Comparison of ENCODE assay signal across 10 mouse cellular contexts in the genomic region with DNA sequence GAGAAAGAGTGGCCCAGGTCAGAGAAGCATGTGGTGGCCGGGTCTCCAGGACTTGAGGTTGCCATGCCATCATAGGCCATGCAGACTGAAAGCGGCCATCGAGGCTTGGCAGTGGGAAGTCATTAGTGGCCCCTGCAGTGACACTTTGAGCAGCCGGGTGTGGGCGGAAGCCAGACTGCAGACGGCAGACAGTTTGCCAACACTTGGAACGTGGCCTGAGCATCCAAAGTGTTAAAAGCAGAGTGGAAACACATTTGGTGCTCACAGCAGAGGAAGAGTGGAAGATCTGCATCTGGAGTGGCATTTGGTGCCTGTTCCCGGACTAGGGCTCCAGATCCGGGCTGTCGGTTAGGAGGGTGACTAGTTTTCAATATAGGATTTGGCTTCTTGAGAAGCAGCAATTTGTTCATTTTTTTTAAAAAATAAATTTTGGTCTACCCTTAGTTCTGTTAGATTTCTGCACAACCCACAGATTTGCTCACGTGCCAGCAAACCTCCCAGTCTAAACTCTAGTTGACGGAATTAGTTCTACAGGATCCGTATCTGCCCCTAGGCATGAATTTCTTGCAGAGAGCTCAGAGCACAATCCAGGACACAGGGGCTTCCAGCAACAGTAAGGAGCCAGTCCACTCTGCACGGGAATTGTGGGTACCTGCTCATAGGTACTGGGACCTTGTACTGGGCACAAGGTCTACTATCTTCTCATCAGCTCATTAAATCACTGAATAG.
A peak's percentile ranks its signal among the peaks of the same experiment; 100 is the strongest.
DNase-seq lines count a peak whose midpoint lies in the region; ATAC-seq lines count a peak whose summit lies in the region.
"Had no signal": no experiment of that assay in that cellular context is flagged by ENCODE, and none has a peak within 500 bp of the region (broad histone marks: within the 10 kb centered on the region; RNA-seq: fewer than 3 reads in every experiment).

No protein-coding gene starts in this region.

- 82% methylated on average over 14 of the region's 14 CpGs for WGBS in hindbrain, embryonic 14.5 days
- 86% methylated on average over 14 of the region's 14 CpGs for WGBS in hindbrain, embryonic 12.5 days
- WGBS in forebrain, embryonic 16.5 days: 50% methylated on average over 14 of the region's 14 CpGs

- H3K9ac ChIP-seq in hindbrain, embryonic 14.5 days: no peak overlapping the region
- no peak overlapping the region for H3K9ac ChIP-seq in hindbrain, embryonic 12.5 days
- H3K9ac ChIP-seq in forebrain, embryonic 16.5 days (replicated peaks; ENCODE audit: low read depth, low read length): no peak overlapping the region

- no peaks in the 10 kb centered on the region for H3K4me1 ChIP-seq in hindbrain, embryonic 14.5 days (replicated peaks; ENCODE audit: control insufficient read depth, insufficient read depth, low read length)
- H3K4me1 ChIP-seq in hindbrain, embryonic 12.5 days: no peaks in the 10 kb centered on the region
- H3K4me1 ChIP-seq in forebrain, embryonic 16.5 days (replicated peaks; ENCODE audit: control insufficient read depth, insufficient read depth, low read length): peaks cover 7% of the 10 kb centered on the region; the same call in 1 of the 2 replicates

- no peak overlapping the region for H3K4me2 ChIP-seq in hindbrain, embryonic 14.5 days (replicated peaks)
- H3K4me2 ChIP-seq in hindbrain, embryonic 12.5 days (replicated peaks): no peak overlapping the region
- H3K4me2 ChIP-seq in forebrain, embryonic 16.5 days (ENCODE audit: low read length): no peak overlapping the region

- no peaks in the 10 kb centered on the region for H3K27me3 ChIP-seq in hindbrain, embryonic 14.5 days (ENCODE audit: control insufficient read depth, insufficient read depth, low read length)
- no peaks in the 10 kb centered on the region for H3K27me3 ChIP-seq in hindbrain, embryonic 12.5 days
- no peaks in the 10 kb centered on the region for H3K27me3 ChIP-seq in forebrain, embryonic 16.5 days (replicated peaks; ENCODE audit: control insufficient read depth, insufficient read depth, low read length)

- H3K27ac ChIP-seq in hindbrain, embryonic 14.5 days: no peak overlapping the region
- no peak overlapping the region for H3K27ac ChIP-seq in hindbrain, embryonic 12.5 days
- 0 out of 2 replicates have a peak overlapping the region, but pooled peaks have one; percentile 8 for H3K27ac ChIP-seq in forebrain, embryonic 16.5 days (ENCODE audit: low read length)
- H3K27ac ChIP-seq: stomach, postnatal 0 days had no signal

- peak; percentile 34 for DNase-seq in hindbrain, embryonic 14.5 days (ENCODE audit: low spot score)
- peak; percentile 83 to 90 for DNase-seq in layer of hippocampus, postnatal 14 days (ENCODE audit: low spot score in 2 of 2)
- DNase-seq in right cerebral cortex, postnatal 10 days (ENCODE audit: low spot score in 2 of 2): peak; percentile 91 to 93
- no peak for DNase-seq in kidney, postnatal 36 days
- DNase-seq in adrenal gland, adult 8-10 months: no peak
- no peak for DNase-seq in kidney, postnatal 4 days
- DNase-seq: kidney, adult 11 months had no signal

- no peak for ATAC-seq in hindbrain, embryonic 14.5 days (ENCODE audit: low FRiP score)
- ATAC-seq in hindbrain, embryonic 12.5 days (ENCODE audit: low FRiP score): no peak
- ATAC-seq in forebrain, embryonic 16.5 days: peak; percentile 86

- H3K36me3 ChIP-seq in hindbrain, embryonic 14.5 days (replicated peaks; ENCODE audit: control insufficient read depth, insufficient read depth): no peaks in the 10 kb centered on the region
- no peaks in the 10 kb centered on the region for H3K36me3 ChIP-seq in hindbrain, embryonic 12.5 days
- H3K36me3 ChIP-seq in forebrain, embryonic 16.5 days (ENCODE audit: control insufficient read depth, insufficient read depth): no peaks in the 10 kb centered on the region

- H3K4me3 ChIP-seq in hindbrain, embryonic 14.5 days (replicated peaks; ENCODE audit: low read length): no peak overlapping the region
- H3K4me3 ChIP-seq in hindbrain, embryonic 12.5 days: no peak overlapping the region
- no peak overlapping the region for H3K4me3 ChIP-seq in forebrain, embryonic 16.5 days (replicated peaks; ENCODE audit: low read length)

- no peaks in the 10 kb centered on the region for H3K9me3 ChIP-seq in hindbrain, embryonic 14.5 days (ENCODE audit: control insufficient read depth, low read length)
- H3K9me3 ChIP-seq in hindbrain, embryonic 12.5 days (replicated peaks): no peaks in the 10 kb centered on the region
- H3K9me3 ChIP-seq in forebrain, embryonic 16.5 days (ENCODE audit: control insufficient read depth, low read length): no peaks in the 10 kb centered on the region

Comparison
In these comparisons a context has a peak if more than half of its experiments do, and no peak if none do; other contexts are left out.
1. DNase-seq: peak in hindbrain, embryonic 14.5 days (single experiment), layer of hippocampus, postnatal 14 days (2 of 2) and right cerebral cortex, postnatal 10 days (2 of 2); none in kidney, postnatal 36 days (0 of 2), adrenal gland, adult 8-10 months (single experiment) and kidney, postnatal 4 days (0 of 2).